Mouse (Mus musculus) skeletal muscle tissue, adult 2 months (tissue): ENCODE measurements around the gene Rab12.

Experiments used
- DNase-seq: peaks from one replicate; pipeline ENCODE4 v3.0.0-alpha.2; 2012; ENCODE audit warnings: low read depth, low spot score

Gene Rab12

DNA sequence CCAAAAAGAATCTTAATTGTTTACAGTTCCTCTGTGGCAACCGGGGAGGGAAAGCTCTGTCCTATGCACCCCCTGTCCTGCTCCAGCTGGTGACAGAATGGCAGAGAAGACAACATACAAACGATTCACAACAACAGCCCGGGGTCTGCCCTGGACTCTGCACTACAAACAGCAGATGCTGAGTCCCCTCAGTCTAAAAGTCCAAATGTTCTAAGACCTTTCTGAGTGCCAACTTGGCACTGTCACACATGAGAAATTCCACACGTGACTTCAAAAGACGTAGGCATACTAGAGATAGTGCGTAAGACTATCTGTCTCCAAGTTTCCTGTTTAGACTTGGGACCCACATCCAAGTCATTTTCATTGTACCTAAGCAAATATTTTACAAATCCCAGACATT, 16.7 kb downstream of the Rab12 start:
- no peak for DNase-seq

- DNase-seq = no peak
Measured at GRCm38 (mm10) chr17:66498598-66498997, 20.9 kb downstream of the Rab12 start.

- DNase-seq = no peak
Measured at GRCm38 (mm10) chr17:66496589-66496988, 22.9 kb downstream of the Rab12 start.

- DNase-seq = no peak
Measured at GRCm38 (mm10) chr17:66490022-66490601, 29.4 kb downstream of the Rab12 start.

- DNase-seq = no peak
Measured at GRCm38 (mm10) chr17:66486576-66486975, 33.0 kb downstream of the Rab12 start.

DNA sequence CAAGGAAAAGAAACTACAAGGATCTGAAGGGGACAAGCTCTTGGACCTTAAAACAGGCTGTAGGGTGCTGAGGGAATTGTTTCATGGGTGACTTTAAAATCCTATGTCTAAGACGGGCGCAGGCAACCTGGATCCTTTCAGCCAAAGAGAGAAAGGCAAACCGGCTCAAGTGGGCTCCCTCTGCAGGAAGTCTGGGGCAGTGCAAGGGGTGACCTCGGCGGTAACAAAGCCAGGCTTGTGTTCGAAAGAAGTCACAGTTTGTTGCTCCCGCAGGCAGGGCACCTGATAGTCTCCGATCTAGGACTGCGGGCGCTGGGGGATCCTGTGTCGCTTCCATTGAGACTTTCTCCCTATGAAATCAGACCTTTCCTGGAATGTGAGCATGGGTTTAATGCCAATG, 33.8 kb downstream of the Rab12 start:
- no peak for DNase-seq

DNA sequence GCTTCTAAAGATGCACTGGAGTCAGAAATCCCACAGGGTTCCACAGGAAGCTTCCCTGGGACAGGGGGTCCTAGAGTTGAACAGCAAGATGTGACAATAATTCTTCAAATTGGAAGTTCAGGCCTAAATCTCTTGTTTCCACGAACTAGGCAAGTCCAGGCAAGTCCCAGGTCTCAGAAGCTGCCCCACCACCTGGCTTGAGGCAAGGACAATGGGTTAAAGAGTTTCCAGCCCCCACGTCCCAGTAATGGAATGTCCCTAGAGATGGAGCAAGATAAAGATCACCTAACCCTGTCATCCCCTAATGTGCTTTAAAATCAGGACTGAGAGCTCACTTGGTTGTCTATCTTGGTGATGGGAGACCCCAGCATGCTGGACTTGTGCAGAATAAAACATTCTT, 34.6 kb downstream of the Rab12 start:
- DNase-seq = no peak

DNA sequence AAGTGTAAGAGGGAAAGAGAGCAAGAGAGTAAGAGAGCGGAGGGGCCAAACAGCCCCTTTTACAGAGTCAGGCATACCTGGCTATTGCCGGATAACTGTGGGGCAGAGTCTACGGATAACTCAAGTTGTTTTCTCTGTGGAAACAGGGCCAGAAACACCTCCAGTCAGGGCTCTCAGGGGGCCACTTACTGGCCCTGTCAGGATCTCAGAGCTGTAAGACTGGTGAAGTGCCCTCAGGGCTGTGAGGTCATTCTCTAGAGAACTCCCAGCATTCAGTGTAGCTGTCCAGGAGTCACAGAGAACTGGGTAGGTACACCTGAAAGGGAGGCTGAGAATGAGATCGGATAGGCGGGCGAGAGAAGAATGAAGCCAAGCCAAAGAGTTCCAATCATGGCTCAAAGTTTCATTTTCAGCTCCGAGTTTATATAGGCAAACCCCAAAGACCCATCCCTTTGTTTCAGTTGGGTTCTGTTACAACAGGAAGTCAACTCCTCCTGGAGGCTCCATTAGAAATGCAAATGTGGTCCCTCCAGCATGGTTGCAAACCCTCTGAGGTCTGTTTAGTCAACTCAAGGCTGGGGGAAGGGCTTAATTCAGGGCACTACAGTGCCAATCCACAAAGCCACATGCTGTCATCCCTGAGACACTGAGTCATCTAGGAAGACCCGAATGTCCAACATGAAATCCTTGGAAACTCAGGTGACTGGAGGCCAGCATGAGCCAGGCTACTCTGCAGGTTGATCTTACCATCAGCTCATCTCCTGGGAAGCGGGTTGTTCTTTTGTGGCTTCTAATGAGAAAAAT, 35.7 kb downstream of the Rab12 start:
- DNase-seq = no peak

DNA sequence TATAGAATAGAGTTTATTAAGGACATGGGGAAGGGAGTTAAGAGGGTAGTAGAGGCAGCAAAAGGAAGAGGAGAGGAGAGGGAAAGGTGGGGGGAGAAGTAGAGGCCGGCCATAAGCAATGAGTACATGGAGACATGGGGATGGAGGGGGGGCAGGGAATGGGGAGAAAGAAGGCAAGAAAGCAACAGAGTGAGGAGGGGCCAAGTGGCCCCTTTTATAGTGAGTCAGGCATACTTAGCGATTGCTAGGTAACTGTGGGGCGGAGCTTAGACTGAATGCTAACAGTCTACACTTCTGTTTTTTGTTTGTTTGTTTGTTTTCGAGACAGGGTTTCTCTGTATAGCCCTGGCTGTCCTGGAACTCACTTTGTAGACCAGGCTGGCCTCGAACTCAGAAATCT, 38.2 kb downstream of the Rab12 start:
- DNase-seq = no peak

DNA sequence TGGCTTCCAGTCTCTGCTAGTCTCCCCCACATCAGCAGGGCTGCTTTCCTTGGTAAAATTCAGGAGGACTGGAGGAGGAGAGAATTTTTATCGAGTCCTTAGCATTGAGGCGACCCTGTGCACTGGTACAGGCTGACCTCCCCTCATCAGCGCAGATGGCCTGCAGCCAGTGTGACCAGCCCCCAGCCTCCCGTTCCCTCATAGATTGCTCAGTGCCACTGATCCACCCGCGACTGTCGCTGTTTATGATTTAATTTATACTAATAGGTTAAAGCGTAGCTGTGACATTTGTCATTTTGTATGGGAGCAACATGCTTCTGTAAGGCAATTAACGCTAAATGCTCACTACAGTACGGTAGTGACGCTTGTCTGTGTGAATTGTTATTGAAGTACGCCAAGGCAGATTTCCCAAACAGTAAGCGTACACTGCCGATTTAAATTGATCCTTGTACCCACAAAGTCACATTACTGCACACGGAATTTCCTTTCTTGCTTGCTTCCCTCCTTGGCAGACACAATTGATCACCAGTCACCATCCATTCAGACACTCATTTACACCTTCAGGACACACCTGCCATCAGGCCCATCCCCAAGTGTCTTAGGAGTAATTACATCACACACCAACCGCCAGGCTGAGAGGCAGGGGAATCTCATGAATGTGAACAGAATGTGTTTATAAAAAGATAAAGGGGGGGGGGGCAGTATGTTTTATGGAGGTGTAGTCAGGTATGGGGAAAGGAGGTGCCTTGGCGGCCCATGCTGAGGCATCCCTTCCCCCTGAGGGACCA, 38.8 kb downstream of the Rab12 start:
- no peak for DNase-seq

DNA sequence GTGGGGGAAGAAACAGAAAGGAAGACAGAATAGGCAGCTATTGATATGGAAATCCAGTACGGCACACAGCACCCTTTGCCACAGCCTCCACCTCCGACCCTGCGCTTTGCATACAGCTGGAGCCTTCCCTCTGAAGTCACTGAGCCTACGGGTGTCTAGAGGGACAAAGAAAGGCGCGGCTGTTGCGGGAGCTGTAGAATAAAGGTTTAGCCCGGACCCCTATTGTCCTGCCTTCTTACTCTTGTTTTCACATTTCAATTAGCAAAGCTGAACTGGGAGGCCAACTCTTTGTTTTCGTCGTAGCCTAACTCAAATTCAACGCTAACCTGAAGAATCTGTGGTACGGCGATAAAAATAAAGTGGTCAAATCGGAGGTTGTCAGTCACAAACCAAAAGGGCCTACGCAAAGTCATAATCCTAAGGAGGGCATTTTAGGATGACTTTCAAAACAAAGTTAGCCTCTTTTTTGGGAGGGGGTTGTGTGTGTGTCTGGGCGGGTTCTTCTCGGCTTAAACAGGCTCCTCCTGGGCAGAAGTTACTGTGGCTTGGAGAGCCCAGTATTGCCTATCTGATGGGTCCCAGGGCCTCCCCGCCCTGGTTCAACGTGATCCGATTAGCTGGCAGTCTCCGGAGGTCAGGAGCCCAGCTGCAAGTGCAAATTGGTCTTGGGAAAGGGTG, 39.6 kb downstream of the Rab12 start:
- no peak for DNase-seq

DNA sequence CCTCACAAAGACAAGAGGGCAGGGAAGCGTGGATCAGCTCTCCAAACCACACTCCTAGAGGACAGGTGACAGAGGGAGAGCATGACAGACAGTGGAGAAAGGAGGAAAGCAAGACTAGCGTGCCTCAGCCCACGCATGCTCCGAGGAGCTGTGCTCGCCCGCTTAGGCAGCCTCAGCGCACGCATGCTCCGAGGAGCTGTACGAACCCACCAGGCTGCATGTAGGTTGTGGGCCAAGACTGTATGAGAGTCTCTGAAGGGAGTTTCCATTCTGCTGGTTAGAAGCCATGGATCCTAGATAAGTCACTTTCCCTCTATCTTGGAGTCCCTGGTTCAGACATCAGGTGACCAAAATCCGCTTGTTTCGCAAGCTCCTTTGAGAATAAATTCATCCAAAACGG, 40.2 kb downstream of the Rab12 start:
- DNase-seq = no peak

DNA sequence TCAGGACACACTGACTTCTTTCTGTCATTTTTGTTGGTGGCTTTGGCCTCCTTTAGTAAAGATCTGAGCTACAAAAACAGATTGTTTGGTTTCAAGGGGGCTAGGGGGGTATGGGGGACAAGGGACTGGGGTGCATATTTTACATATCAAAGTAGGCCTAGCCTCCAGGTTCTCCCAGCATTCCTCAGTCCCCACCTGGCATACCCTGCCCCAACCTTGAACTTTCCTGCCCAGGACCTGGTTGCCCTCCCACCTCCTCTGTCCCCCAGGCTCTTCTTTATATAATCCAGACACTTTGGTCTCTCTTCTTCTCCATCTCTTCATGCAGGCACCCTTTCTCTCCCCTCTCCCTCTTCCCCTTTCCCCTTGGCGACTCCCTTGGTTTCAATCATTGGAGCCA, 46.3 kb downstream of the Rab12 start:
- DNase-seq = no peak

- no peak for DNase-seq
Measured at GRCm38 (mm10) chr17:66471775-66472174, 47.8 kb downstream of the Rab12 start.

DNA sequence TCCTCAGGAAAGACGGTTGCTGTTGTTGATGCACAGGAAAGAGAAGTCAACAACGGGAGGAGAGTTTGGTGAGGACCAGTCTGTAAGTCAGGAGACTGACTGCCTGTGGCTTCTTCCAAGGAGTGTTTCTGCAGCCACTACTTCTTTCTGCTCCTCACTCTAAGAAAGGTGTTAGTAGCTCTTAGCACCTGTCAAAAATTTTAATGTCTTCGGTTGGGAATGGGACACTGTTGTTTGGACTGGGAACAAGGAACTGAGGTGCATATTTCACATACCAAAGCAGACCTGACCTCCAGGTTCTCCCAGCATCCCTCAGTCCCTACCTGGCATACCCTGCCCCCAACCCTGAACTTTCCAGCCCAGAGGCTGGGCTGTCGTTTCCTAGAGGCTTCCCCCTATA, 48.3 kb downstream of the Rab12 start:
- no peak for DNase-seq

GRCm38 (mm10) chr17:66470020-66470419, 49.5 kb downstream of the Rab12 start:
- no peak for DNase-seq

DNA sequence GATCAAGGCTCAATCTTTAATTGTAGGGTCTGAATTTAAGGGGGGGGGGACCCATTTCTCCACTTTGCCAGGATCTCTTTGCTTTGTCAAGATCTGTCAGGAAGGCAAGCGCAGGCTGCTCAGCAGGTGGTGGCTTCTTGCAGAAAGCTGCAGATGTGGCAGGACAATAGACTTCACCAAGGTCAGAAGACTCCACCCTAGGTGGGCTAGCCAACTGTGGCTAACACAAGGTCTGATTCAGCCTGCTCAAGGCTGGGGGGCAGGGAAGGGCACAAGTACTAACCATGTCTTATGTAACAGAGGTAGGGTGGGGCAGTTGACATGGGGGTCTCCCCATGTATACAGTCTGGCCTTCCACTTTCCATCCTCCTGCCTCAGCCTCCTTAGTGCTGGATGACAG, 62.3 kb downstream of the Rab12 start:
- no peak for DNase-seq

DNA sequence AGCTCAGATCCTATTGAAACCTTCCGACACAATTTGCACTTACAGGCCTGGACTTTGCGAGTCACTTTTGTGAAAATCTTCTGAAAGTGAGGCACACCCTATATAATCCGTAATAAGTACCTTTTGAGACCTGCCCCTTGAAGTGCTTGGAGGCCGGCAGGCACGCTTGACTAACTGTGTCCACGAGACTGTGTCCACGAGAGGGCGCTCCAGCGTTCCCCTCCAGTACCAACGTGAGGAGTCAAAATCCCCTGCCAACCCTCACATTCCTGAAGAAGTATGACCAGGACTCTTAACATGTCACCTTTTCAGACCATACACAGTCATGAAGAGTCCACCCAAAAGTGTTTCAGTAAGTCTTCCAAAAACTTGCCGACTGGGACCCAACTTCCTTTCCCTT, 68.4 kb downstream of the Rab12 start:
- peak; percentile 62 for DNase-seq

DNA sequence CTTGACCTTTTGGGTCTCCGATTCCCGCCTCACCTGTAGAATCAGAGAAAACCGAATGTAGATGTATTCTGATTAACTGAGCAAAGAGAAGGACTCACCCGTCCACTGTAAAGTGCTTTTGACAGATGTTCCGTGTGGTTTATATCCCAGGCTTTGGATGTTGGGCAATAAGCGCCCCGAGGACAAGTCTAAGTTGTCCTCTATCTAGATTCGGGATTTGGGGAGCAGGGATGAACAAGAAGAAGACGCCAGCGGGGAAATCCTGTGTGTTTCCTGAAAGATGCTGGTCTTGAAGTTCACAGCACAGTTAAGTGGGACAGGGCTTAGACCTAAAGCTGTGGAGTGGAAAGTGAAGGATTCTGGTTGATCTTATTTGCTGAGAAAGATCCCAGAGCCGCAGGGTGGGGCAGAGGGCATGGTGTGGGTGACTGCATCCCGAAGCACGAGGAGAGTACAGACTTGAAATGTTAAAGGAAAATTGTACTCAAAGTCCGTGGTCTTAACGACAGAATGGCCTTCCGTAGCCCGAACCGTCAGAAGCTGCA, 68.9 kb downstream of the Rab12 start:
- DNase-seq = no peak

GRCm38 (mm10) chr17:66449460-66450341, 69.8 kb downstream of the Rab12 start, which contains the start of gene Mtcl1:
Gene Mtcl1, minus strand, starts transcription at chr17:66449750.
- DNase-seq = peak; percentile 42
